Mouse (Mus musculus) liver, embryonic 13.5 days (tissue): ENCODE results near the gene Pias4. TPM values are rescaled to one million over a fixed set of nuclear protein-coding genes. Genes with fewer than 3 reads are reported as not detected.
A peak's percentile ranks its signal among the peaks of the same experiment; 100 is the strongest.

Source experiments
- ATAC-seq: fragments of 200-750 bp; cut with Nextera tagmentation; 2 replicates; pipeline ENCODE4 v1.8.0; 2017; ENCODE audit warnings: low read depth, mild to moderate bottlenecking, moderate number of reproducible peaks, moderate library complexity
- DNase-seq: peaks from one replicate; pipeline ENCODE4 v3.0.0; 2022
- H3K27ac ChIP-seq: fragments of 300-500 bp; sonication (generic); 2 replicates; pipeline ENCODE4 v1.5.1; 2015; ENCODE audit warnings: moderate library complexity, mild to moderate bottlenecking, inconsistent platforms
- H3K27me3 ChIP-seq: fragments of 300-500 bp; sonication (generic); 2 replicates; pipeline ENCODE4 v1.6.1; 2015; ENCODE audit warnings: mild to moderate bottlenecking, inconsistent platforms
- H3K36me3 ChIP-seq: fragments of 300-500 bp; sonication (generic); 2 replicates; pipeline ENCODE4 v1.6.1; 2015; ENCODE audit warnings: mild to moderate bottlenecking, inconsistent platforms
- H3K4me1 ChIP-seq: fragments of 300-500 bp; sonication (generic); replicated peaks from 2 replicates; pipeline ENCODE4 v1.6.1; 2015; ENCODE audit warnings: inconsistent platforms
- H3K4me2 ChIP-seq: fragments of 300-500 bp; sonication (generic); 2 replicates; pipeline ENCODE4 v1.6.1; 2015; ENCODE audit warnings: inconsistent platforms, mild to moderate bottlenecking, moderate library complexity
- H3K4me3 ChIP-seq: fragments of 300-500 bp; sonication (generic); replicated peaks from 2 replicates; pipeline ENCODE4 v1.5.1; 2015; ENCODE audit warnings: mild to moderate bottlenecking, inconsistent platforms
- H3K9ac ChIP-seq: fragments of 300-500 bp; sonication (generic); 2 replicates; pipeline ENCODE4 v1.6.1; 2015; ENCODE audit warnings: mild to moderate bottlenecking, inconsistent platforms
- H3K9me3 ChIP-seq: fragments of 300-500 bp; sonication (generic); replicated peaks from 2 replicates; pipeline ENCODE4 v1.6.1; 2016; ENCODE audit warnings: inconsistent platforms
- WGBS: fragments of 180-500 bp; shearing (Covaris S2); methylation state at CpG from one replicate; pipeline ENCODE4 v1.1.7; 2015; ENCODE audit not compliant: insufficient replicate concordance; 5-methylcytosine and 5-hydroxymethylcytosine counted together
- polyA plus RNA-seq: library from polyadenylated mRNA; unstranded; fragments of >200 nt; fragmentation: Nextera tagmentation; extraction: Ambion mirVana; gene quantifications from 2 replicates; pipeline ENCODE4 v1.2.1, GENCODE M21; 2015

Gene Pias4
- polyA plus RNA-seq, 1 experiment from 2014 or later, result 23.5 TPM

DNA sequence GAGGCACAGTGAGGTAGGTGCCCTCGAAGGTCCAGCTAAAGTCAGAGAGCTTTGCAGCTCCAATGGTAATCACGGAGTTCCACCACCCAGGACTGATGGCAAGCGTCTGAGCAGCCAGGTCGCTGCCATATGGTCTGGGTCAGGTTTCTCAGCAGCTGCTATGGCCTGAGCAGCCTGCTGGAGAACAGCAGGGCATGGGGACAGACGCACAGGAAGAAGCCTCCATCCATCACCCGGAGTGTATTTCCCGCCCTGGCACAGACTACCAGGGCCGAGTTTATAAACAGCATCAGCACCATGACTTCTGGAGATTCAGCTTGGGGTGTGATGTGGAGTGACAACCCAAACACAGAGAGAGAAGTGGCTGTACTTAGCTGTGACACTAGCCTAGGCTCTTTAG lies 2.6 kb downstream of the Pias4 start:
- ATAC-seq, result no peak
- DNase-seq, result no peak
- Histone ChIP-seq H3K4me2 (no peak overlapping the region), H3K36me3 (peaks cover 52% of the 10 kb centered on the region), H3K27ac (no peak overlapping the region), H3K9ac (peak overlapping the region; percentile 31; the same call in 1 of the 2 replicates), H3K27me3 (no peaks in the 10 kb centered on the region), H3K4me1 (peaks cover 79% of the 10 kb centered on the region), H3K9me3 (no peaks in the 10 kb centered on the region), H3K4me3 (no peak overlapping the region)
- 85% methylated on average over 8 of the region's 8 CpGs for WGBS

GRCm38 (mm10) chr10:81162318-81162652 lies 5.4 kb downstream of the Pias4 start:
- ATAC-seq (0 out of 2 replicates have a peak, but pooled peaks have one; percentile 19), DNase-seq (no peak)
- Histone ChIP-seq H3K4me1 (peaks cover 75% of the 10 kb centered on the region), H3K27ac (0 out of 2 replicates have a peak overlapping the region, but pooled peaks have one; percentile 39), H3K4me3 (no peak overlapping the region), H3K27me3 (no peaks in the 10 kb centered on the region), H3K9me3 (no peaks in the 10 kb centered on the region), H3K9ac (no peak overlapping the region), H3K36me3 (peaks cover 71% of the 10 kb centered on the region), H3K4me2 (no peak overlapping the region)
- WGBS, result 18% methylated on average over 2 of the region's 2 CpGs

GRCm38 (mm10) chr10:81161602-81162317 lies 6.0 kb downstream of the Pias4 start:
- H3K4me1 ChIP-seq, result peaks cover 70% of the 10 kb centered on the region
- 69% methylated on average over 8 of the region's 8 CpGs for WGBS
- no peak overlapping the region for H3K9ac ChIP-seq
- H3K27me3 ChIP-seq, result no peaks in the 10 kb centered on the region
- H3K36me3 ChIP-seq, result peaks cover 76% of the 10 kb centered on the region
- no peak overlapping the region for H3K4me3 ChIP-seq
- H3K4me2 ChIP-seq, result no peak overlapping the region
- ATAC-seq, result 0 out of 2 replicates have a peak, but pooled peaks have one; percentile 11
- no peaks in the 10 kb centered on the region for H3K9me3 ChIP-seq
- peak overlapping the region; percentile 39; the same call in 1 of the 2 replicates for H3K27ac ChIP-seq
- DNase-seq, result no peak

DNA sequence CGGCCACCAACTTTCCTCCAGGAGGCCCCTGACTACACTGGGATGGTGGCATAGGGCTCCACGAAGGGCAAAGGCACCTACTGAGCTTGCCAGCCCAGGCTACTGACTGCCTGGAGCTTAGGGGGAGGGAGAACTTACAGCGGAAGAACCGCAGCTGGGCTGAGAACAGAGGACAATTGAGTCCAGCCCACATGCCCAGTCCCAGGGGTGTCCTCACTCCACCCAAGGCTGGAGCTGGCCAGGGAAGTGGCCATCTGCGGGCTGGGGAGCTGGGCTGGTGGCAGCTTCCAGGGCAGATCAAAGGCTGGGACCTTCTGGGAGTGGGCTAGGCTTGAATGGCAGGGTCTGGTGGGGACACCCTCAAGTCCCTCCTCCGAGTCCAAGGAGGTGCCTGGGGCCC lies 13.0 kb downstream of the Pias4 start:
- H3K9ac ChIP-seq, result no peak overlapping the region
- peaks cover 86% of the 10 kb centered on the region for H3K36me3 ChIP-seq
- H3K4me3 ChIP-seq, result no peak overlapping the region
- DNase-seq (no peak), ATAC-seq (no peak)
- no peak overlapping the region; the same call in 1 of the 2 replicates for H3K27ac ChIP-seq
- H3K4me2 ChIP-seq, result no peak overlapping the region
- WGBS, result 86% methylated on average over 6 of the region's 6 CpGs
- no peaks in the 10 kb centered on the region for H3K27me3 ChIP-seq
- no peaks in the 10 kb centered on the region for H3K9me3 ChIP-seq
- peaks cover 28% of the 10 kb centered on the region for H3K4me1 ChIP-seq

DNA sequence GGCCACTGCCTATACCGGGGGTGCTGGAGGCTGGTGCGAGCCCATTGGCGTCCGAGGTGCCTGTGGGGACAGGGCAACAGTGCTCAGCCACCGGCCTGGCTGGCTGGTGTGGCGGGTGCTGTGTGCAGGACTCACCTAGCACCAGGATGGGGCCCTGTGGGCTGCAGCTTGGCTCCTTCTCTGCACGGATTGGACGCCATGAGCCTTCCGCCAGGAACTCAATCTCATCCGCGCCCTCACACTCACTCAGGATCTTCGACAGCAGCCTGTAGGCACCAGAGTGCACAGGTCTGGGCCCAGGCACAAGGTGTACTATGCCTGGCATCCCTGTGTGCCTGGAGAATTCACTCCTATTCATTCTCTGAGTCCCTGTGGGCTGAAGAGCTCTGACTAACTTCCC lies 13.4 kb downstream of the Pias4 start:
- peaks cover 29% of the 10 kb centered on the region for H3K4me1 ChIP-seq
- no peaks in the 10 kb centered on the region for H3K9me3 ChIP-seq
- ATAC-seq, result no peak
- DNase-seq, result no peak
- 88% methylated on average over 12 of the region's 12 CpGs for WGBS
- no peak overlapping the region for H3K27ac ChIP-seq
- H3K36me3 ChIP-seq, result peaks cover 89% of the 10 kb centered on the region
- no peak overlapping the region for H3K4me2 ChIP-seq
- no peak overlapping the region for H3K9ac ChIP-seq
- H3K4me3 ChIP-seq, result no peak overlapping the region
- no peaks in the 10 kb centered on the region for H3K27me3 ChIP-seq

DNA sequence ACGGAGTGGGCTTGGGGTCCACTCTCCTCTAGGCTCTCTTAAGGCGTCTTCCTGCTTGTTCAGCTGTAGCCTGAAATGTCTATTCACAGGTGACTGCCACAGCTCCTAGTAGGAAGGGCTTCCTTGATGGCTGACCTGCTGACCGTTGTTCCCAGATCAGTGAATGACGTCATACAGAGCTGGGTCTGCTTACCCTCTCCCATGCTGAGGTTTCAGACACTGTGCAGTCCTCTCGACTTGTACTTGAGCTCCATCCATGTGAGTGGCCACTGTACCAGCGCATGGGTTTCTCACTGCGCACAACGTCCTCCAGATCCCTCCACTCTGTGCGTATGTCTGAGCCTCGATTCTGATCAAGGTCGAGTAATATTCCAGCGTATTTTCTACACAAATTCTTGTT lies 15.1 kb downstream of the Pias4 start:
- Histone ChIP-seq H3K4me2 (no peak overlapping the region), H3K9me3 (no peaks in the 10 kb centered on the region), H3K36me3 (peaks cover 96% of the 10 kb centered on the region), H3K4me3 (no peak overlapping the region), H3K27ac (peak overlapping the region; percentile 59), H3K4me1 (peaks cover 25% of the 10 kb centered on the region), H3K27me3 (no peaks in the 10 kb centered on the region), H3K9ac (no peak overlapping the region)
- WGBS, result 52% methylated on average over 12 of the region's 12 CpGs
- DNase-seq (no peak), ATAC-seq (peak; percentile 13)

DNA sequence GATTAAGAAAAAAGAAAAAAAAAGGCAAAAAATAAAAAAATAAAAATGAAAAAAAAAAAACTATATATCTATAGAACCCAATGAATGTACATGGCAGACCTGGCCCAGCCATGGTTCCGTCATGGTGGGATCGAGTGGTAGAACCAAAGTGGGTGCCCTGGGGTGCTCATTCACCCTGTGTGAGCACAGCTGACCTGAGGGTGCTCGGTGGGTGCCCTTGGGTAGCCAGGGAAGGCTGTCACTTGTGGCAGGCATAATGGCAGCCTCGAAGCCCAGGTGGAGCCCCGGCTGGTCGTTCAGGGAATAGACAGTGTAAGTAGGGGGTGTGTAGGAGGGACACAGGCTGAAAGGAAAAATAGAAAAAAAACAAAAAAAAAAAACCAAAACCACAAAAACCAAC lies 16.5 kb downstream of the Pias4 start:
- no peak for ATAC-seq

DNA sequence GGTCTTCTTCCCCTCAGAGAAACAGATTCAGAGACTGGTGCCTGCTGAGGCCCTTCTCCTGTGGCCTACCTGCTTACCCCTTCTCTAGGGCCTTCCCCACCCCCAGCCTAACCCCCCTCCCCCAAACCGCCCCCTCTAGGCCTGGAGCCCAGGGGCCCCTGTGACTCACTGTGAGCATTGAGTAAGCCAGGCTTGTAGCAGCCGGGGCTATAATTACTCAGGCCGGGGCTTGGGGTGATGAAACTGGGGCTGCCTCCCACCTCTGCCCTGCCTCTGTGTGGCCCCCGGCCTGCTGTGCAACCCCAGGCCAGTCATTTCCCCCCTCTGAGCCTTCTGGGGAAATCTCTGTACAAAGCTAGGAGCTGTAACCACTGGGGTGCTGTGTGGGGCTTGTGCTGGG lies 21.4 kb downstream of the Pias4 start:
- H3K36me3 ChIP-seq, result peaks cover 99% of the 10 kb centered on the region
- H3K27ac ChIP-seq, result no peak overlapping the region
- 0 out of 2 replicates have a peak overlapping the region, but pooled peaks have one; percentile 12 for H3K4me2 ChIP-seq
- H3K4me3 ChIP-seq, result no peak overlapping the region
- H3K9me3 ChIP-seq, result no peaks in the 10 kb centered on the region
- no peak for DNase-seq
- H3K27me3 ChIP-seq, result no peaks in the 10 kb centered on the region
- H3K4me1 ChIP-seq, result peaks cover 72% of the 10 kb centered on the region
- H3K9ac ChIP-seq, result no peak overlapping the region
- 88% methylated on average over 4 of the region's 4 CpGs for WGBS
- no peak for ATAC-seq

More for the DNA sequence above, 16.5 kb downstream of the Pias4 start:
- Histone ChIP-seq H3K4me1 (peaks cover 33% of the 10 kb centered on the region), H3K27ac (no peak overlapping the region; the same call in 1 of the 2 replicates), H3K4me2 (no peak overlapping the region), H3K4me3 (no peak overlapping the region), H3K27me3 (no peaks in the 10 kb centered on the region), H3K36me3 (peaks cover 96% of the 10 kb centered on the region), H3K9me3 (no peaks in the 10 kb centered on the region), H3K9ac (no peak overlapping the region)
- WGBS, result 51% methylated on average over 6 of the region's 6 CpGs
- no peak for DNase-seq

DNA sequence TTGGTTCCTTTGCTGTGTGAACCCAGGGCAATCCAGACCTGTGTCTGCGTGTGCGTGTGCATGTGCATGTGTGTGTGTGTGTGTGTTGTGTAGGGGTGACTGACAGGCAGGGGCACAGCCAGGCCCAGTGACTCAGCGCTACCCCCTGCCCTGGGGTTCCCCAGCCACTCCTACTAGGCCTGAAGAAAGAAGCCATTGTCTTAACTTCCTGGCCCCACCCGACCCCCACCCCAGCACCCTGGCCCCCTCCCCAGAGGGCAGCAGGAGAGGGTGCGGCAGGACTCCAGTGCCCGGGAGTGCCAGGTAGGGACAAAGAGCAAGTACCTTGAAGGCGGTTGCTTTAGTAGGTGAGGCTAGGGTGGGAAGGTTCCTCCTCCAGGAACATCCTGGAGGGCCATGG lies 21.9 kb downstream of the Pias4 start:
- H3K4me2 ChIP-seq, result no peak overlapping the region
- H3K9ac ChIP-seq, result no peak overlapping the region
- peaks cover 73% of the 10 kb centered on the region for H3K4me1 ChIP-seq
- H3K4me3 ChIP-seq, result no peak overlapping the region
- WGBS, result 86% methylated on average over 7 of the region's 7 CpGs
- no peaks in the 10 kb centered on the region for H3K27me3 ChIP-seq
- no peak overlapping the region for H3K27ac ChIP-seq
- no peak for ATAC-seq
- DNase-seq, result no peak
- H3K9me3 ChIP-seq, result no peaks in the 10 kb centered on the region
- H3K36me3 ChIP-seq, result peaks cover 99% of the 10 kb centered on the region

GRCm38 (mm10) chr10:81145307-81145706 lies 22.4 kb downstream of the Pias4 start:
- H3K27me3 ChIP-seq, result no peaks in the 10 kb centered on the region
- no peaks in the 10 kb centered on the region for H3K9me3 ChIP-seq
- ATAC-seq, result no peak
- H3K4me3 ChIP-seq, result no peak overlapping the region
- peaks cover 75% of the 10 kb centered on the region for H3K4me1 ChIP-seq
- DNase-seq, result no peak
- no peak overlapping the region for H3K9ac ChIP-seq
- WGBS, result 96% methylated on average over 6 of the region's 6 CpGs
- H3K4me2 ChIP-seq, result no peak overlapping the region
- H3K27ac ChIP-seq, result 0 out of 2 replicates have a peak overlapping the region, but pooled peaks have one; percentile 13
- H3K36me3 ChIP-seq, result peaks cover 99% of the 10 kb centered on the region

DNA sequence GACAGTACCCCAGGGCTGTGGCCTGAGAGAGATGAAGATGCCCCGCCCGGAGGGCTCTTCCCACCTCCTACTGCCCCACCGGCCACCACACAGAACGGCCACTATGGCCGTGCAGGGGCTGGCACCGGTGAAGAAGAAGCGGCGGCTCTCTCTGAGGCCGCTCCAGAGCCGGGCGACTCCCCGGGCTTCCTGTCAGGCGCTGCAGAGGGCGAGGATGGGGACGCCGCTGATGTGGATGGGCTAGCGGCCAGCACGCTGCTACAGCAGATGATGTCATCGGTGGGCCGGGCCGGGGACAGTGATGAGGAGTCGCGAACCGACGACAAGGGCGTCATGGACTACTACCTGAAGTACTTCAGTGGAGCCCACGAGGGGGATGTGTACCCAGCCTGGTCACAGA lies 23.1 kb downstream of the Pias4 start:
- peaks cover 75% of the 10 kb centered on the region for H3K4me1 ChIP-seq
- H3K9me3 ChIP-seq, result no peaks in the 10 kb centered on the region
- H3K4me2 ChIP-seq, result no peak overlapping the region
- 85% methylated on average over 27 of the region's 27 CpGs for WGBS
- no peak overlapping the region for H3K4me3 ChIP-seq
- H3K9ac ChIP-seq, result no peak overlapping the region
- DNase-seq (no peak), ATAC-seq (no peak)
- H3K27ac ChIP-seq, result no peak overlapping the region
- H3K27me3 ChIP-seq, result no peaks in the 10 kb centered on the region
- H3K36me3 ChIP-seq, result peaks cover 99% of the 10 kb centered on the region

DNA sequence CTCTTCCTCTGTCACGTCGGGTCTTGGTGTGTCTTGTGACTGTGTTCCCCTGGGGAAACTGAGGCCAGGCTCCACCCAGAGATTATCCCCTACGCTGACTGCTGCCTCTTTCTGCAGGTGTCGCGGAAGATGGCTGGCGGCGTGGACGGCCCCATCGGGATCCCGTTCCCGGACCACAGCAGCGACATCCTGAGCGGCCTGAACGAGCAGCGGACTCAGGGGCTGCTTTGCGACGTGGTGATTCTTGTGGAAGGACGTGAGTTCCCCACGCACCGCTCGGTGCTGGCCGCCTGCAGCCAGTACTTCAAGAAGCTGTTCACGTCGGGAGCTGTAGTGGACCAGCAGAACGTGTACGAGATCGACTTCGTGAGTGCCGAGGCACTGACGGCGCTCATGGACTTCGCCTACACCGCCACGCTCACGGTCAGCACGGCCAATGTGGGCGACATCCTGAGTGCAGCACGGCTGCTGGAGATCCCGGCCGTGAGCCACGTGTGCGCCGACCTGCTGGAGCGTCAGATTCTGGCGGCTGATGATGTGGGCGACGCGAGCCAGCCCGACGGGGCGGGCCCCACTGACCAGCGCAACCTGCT lies 23.8 kb downstream of the Pias4 start:
- Histone ChIP-seq H3K4me1 (peaks cover 80% of the 10 kb centered on the region), H3K4me2 (no peak overlapping the region), H3K9me3 (no peaks in the 10 kb centered on the region), H3K4me3 (no peak overlapping the region), H3K9ac (no peak overlapping the region), H3K36me3 (peaks cover 99% of the 10 kb centered on the region), H3K27ac (no peak overlapping the region), H3K27me3 (no peaks in the 10 kb centered on the region)
- WGBS, result 94% methylated on average over 52 of the region's 52 CpGs
- DNase-seq (no peak), ATAC-seq (no peak)
